Mouse (Mus musculus) intestine, embryonic 16.5 days (tissue): Measurements from ENCODE around the gene Arhgap15. TPM values are rescaled to one million over a fixed set of nuclear protein-coding genes. Genes with fewer than 3 reads are reported as not detected.

Experiments used
- ATAC-seq: fragments of 200-750 bp; cut with Nextera tagmentation; 2 replicates; pipeline ENCODE4 v1.8.0; 2017; ENCODE audit warnings: moderate TSS enrichment, moderate library complexity
- H3K27ac ChIP-seq: fragments of 300-500 bp; sonication (generic); 2 replicates; pipeline ENCODE4 v1.5.1; 2014; ENCODE audit warnings: mild to moderate bottlenecking, low read length
- H3K27me3 ChIP-seq: fragments of 300-500 bp; sonication (generic); replicated peaks from 2 replicates; pipeline ENCODE4 v1.6.1; 2014; ENCODE audit warnings: low read length, control low read depth, mixed read lengths; ENCODE audit not compliant: control insufficient read depth, insufficient read depth
- H3K36me3 ChIP-seq: fragments of 300-500 bp; sonication (generic); 2 replicates; pipeline ENCODE4 v1.6.1; 2014; ENCODE audit warnings: low read length, control low read depth; ENCODE audit not compliant: control insufficient read depth, insufficient read depth
- H3K4me1 ChIP-seq: fragments of 300-500 bp; sonication (generic); 2 replicates; pipeline ENCODE4 v1.6.1; 2014; ENCODE audit warnings: low read length, control low read depth, mixed read lengths; ENCODE audit not compliant: control insufficient read depth, insufficient read depth
- H3K4me2 ChIP-seq: fragments of 300-500 bp; sonication (generic); 2 replicates; pipeline ENCODE4 v1.6.1; 2014; ENCODE audit warnings: low read depth, low read length, control low read depth
- H3K4me3 ChIP-seq: fragments of 300-500 bp; sonication (generic); 2 replicates; pipeline ENCODE4 v1.5.1; 2014; ENCODE audit warnings: mild to moderate bottlenecking, low read length
- H3K9ac ChIP-seq: fragments of 300-500 bp; sonication (generic); 2 replicates; pipeline ENCODE4 v1.6.1; 2014; ENCODE audit warnings: low read depth, low read length
- H3K9me3 ChIP-seq: fragments of 300-500 bp; sonication (generic); 2 replicates; pipeline ENCODE4 v1.6.1; 2016; ENCODE audit warnings: low read length, control low read depth; ENCODE audit not compliant: control insufficient read depth
- WGBS: fragments of 180-500 bp; shearing (Covaris S2); extraction: QIAGEN DNeasy Blood & Tissue Kit; methylation state at CpG from one replicate; pipeline ENCODE4 v1.1.7; 2014; 5-methylcytosine and 5-hydroxymethylcytosine counted together
- polyA plus RNA-seq: library from polyadenylated mRNA; unstranded; fragments of >200 nt; fragmentation: Nextera tagmentation; extraction: Ambion mirVana; gene quantifications from 2 replicates; pipeline ENCODE4 v1.2.1, GENCODE M21; 2015

Arhgap15 gene
- polyA plus RNA-seq, 1 experiment from 2014 or later: 1.2 TPM

DNA sequence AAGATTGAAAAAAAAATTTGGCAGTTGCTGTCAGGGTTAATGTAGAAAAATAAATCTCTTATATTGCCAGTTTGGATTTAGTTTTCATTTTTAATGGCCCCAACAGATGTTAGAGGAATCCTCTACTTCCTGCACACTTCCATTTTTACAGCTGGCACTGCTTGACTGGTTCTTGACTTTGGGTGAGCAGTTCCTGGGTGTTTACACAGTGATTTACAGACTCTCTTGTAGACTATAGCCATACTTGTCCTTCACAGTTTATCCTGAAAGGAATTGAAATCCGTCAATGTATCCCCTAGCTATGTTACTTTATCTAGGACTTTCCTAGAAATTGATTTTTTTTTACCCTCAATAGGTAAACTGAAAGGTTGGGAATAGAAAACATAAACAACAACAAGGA lies 261.6 kb downstream of the Arhgap15 start:
- H3K4me3 ChIP-seq: no peak overlapping the region
- H3K4me1 ChIP-seq: no peaks in the 10 kb centered on the region
- no peak overlapping the region for H3K27ac ChIP-seq
- WGBS: 54% methylated on average over 1 of the region's 1 CpGs
- H3K9me3 ChIP-seq: no peaks in the 10 kb centered on the region
- H3K4me2 ChIP-seq: no peak overlapping the region
- H3K27me3 ChIP-seq: no peaks in the 10 kb centered on the region
- ATAC-seq: no peak
- H3K9ac ChIP-seq: no peak overlapping the region
- no peaks in the 10 kb centered on the region for H3K36me3 ChIP-seq

DNA sequence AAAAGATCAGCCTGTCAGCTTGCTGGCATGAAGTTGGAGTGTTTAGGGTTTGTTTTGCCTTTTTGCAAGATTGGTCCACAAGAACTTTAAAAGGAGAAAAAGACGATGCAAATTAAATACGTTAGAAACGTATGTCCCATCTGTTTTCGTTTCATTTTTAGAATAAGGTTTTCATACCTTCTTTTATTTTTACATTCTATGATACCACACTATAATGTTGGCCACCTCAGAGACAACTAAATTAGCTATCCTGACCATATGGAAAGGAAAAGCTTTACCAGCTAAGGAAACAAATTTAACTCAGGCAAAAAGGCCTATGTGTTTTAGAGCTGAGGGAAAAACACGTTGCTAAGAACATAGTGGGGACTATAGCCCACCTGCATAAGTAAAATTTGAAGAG lies 264.8 kb downstream of the Arhgap15 start:
- no peak for ATAC-seq
- no peak overlapping the region for H3K9ac ChIP-seq
- H3K9me3 ChIP-seq: no peaks in the 10 kb centered on the region
- H3K27ac ChIP-seq: no peak overlapping the region
- H3K4me1 ChIP-seq: no peaks in the 10 kb centered on the region
- no peaks in the 10 kb centered on the region for H3K27me3 ChIP-seq
- no peaks in the 10 kb centered on the region for H3K36me3 ChIP-seq
- H3K4me3 ChIP-seq: no peak overlapping the region
- H3K4me2 ChIP-seq: no peak overlapping the region
- 93% methylated on average over 5 of the region's 5 CpGs for WGBS

DNA sequence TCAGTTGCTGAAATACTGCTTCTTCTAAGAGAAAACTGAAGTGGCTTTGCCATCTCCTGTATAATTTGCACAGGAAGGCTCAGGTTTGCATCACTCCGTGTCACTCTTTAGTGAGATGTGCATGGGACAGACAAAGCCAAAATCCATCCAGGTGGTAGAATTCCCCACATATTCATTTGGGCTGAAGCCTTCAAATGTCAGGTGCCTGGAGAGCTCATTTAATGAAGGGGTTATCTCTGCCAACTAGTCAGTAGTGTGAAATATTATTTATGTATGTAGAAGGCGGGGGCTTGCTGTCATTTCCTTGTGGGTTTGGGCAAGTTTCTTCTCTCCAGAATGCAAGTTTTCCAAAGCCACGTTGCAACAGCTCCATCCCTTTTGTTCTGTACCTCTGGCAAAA lies 268.1 kb downstream of the Arhgap15 start:
- H3K4me3 ChIP-seq: no peak overlapping the region
- 81% methylated on average over 3 of the region's 3 CpGs for WGBS

DNA sequence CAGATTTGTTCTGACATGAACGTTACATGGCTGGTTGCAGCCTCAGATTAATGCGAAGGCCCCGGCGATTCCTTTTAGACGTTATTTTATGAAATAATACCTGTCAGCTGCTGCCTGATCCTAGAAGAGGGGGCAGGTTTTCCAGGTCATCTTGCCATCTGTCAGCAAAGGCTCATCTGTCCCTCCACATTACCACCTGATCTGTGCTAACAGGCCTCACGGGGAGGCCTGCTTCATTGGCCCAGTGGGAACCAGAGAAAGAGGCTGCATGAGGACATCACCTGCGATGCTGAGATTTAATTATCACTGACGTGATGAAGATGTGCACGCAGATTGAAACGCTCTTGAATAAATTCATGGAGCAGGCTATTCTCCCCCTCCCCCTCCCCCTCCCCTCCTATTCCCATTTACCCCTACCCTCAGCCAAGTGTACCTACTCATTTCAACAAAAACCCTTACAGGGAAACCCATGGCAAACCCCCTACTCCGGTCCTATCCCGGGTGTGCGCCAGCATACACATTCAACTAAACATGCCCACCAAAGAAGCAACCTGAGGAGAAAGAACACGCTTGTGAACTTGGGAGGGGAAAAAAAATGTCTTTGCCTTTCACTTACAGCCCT lies 268.9 kb downstream of the Arhgap15 start:
- Histone ChIP-seq H3K4me3 (no peak overlapping the region), H3K4me1 (no peaks in the 10 kb centered on the region), H3K4me2 (no peak overlapping the region), H3K36me3 (no peaks in the 10 kb centered on the region), H3K27me3 (no peaks in the 10 kb centered on the region), H3K27ac (no peak overlapping the region), H3K9me3 (no peaks in the 10 kb centered on the region), H3K9ac (no peak overlapping the region)
- no peak for ATAC-seq
- WGBS: 85% methylated on average over 14 of the region's 14 CpGs

More for the DNA sequence above, 268.1 kb downstream of the Arhgap15 start:
- H3K9ac ChIP-seq: no peak overlapping the region
- no peaks in the 10 kb centered on the region for H3K36me3 ChIP-seq
- no peaks in the 10 kb centered on the region for H3K27me3 ChIP-seq
- no peak for ATAC-seq
- H3K9me3 ChIP-seq: no peaks in the 10 kb centered on the region
- H3K4me2 ChIP-seq: no peak overlapping the region
- H3K4me1 ChIP-seq: no peaks in the 10 kb centered on the region
- no peak overlapping the region for H3K27ac ChIP-seq

DNA sequence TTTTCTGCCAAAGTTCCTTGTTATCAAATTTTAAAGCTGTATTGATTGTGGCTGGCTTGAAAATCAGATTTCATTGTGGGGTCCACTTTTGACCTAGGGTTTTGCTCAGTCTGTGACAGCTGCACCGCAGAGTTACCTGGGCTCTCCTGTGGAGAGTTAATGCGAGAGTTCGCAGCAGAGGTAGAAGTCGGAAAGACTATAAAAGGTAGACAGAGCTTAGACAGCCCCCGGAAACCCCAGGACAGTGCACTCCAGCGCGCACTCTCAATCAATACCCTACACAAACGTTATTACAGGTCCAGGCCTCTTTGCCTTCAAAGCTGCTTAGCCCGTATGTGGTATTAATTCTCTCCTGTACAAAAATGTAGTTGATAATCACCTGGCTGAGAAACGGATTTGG lies 269.4 kb downstream of the Arhgap15 start:
- H3K27me3 ChIP-seq: no peaks in the 10 kb centered on the region
- ATAC-seq: no peak
- H3K36me3 ChIP-seq: no peaks in the 10 kb centered on the region
- no peaks in the 10 kb centered on the region for H3K4me1 ChIP-seq
- WGBS: 63% methylated on average over 10 of the region's 10 CpGs
- no peaks in the 10 kb centered on the region for H3K9me3 ChIP-seq
- H3K4me3 ChIP-seq: no peak overlapping the region
- H3K4me2 ChIP-seq: no peak overlapping the region
- no peak overlapping the region for H3K9ac ChIP-seq
- no peak overlapping the region for H3K27ac ChIP-seq

DNA sequence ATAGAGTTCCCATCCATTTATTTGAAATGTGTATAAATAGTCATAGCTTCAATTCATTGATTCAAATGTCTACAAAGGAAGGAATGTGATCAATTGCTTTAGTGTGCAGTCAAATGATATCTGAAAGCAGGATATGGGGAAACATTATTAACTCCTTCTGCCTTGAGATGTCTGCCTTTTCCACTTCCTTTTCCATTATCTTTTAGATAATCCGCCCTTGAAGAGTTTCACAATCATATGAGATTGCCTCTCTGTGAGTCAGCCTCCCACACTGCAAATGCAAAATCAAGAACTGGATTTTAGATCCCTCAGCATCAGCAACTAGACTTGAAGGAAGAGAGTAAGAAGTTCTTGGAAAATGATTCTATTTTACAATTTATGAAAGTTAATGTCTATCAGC lies 276.1 kb downstream of the Arhgap15 start:
- no peak overlapping the region for H3K4me3 ChIP-seq
- WGBS: 65% methylated on average over 1 of the region's 1 CpGs
- no peak overlapping the region for H3K27ac ChIP-seq
- ATAC-seq: no peak
- no peak overlapping the region for H3K9ac ChIP-seq
- H3K4me2 ChIP-seq: no peak overlapping the region
- H3K4me1 ChIP-seq: no peaks in the 10 kb centered on the region
- H3K9me3 ChIP-seq: no peaks in the 10 kb centered on the region
- H3K36me3 ChIP-seq: no peaks in the 10 kb centered on the region
- H3K27me3 ChIP-seq: no peaks in the 10 kb centered on the region

DNA sequence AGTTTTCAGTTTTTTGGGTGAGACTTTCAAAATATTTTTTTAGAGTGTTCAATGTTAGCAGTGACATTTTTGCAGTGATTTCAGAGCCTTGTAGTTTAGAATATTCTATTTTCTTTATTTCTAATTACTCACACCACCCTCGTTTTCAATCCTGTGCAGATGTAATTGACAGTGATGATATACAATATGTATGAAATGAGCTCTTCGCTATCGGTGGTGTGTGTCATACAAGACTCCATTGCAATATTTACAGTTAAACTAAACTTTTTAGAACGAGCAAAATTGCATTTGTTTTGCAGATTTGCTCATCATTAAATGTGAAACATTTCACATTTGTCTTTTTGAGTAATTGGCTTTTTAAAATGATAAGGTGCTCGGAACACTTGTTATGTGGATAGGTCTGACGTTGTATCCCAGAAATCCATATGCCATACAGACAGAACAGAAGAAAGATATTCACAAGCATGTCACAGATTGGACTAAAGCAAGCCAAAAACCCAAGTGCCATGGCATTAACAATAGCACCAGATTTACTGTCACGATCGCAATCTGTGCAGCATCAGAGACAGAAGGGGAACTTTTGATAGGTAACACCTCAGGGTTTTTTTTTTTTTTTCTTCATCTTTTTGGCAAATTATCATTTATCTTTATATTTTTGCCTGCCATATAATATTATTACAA lies 280.6 kb downstream of the Arhgap15 start:
- no peak overlapping the region for H3K27ac ChIP-seq

DNA sequence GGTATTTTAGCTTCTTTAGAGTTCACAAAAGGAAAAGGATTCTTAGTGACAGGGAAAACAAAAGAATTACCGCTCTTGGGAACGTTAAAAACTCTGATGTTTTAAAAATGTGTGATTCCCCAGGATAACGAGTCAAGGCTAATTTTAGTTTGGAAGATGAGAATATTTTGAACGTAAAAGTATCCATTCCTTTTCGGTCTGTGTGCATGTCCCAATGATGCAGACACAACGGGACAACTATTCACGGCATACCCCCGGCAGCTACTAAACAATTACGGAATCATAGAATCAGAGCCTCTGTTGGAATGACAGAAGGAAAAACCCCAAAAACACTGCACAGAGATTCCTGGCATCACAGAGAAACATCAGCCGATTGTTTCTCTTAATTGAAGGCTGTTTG lies 281.2 kb downstream of the Arhgap15 start:
- H3K9me3 ChIP-seq: no peaks in the 10 kb centered on the region
- no peaks in the 10 kb centered on the region for H3K27me3 ChIP-seq
- H3K36me3 ChIP-seq: no peaks in the 10 kb centered on the region
- H3K9ac ChIP-seq: no peak overlapping the region
- no peaks in the 10 kb centered on the region for H3K4me1 ChIP-seq
- 86% methylated on average over 10 of the region's 10 CpGs for WGBS
- no peak overlapping the region for H3K27ac ChIP-seq
- ATAC-seq: no peak
- H3K4me3 ChIP-seq: no peak overlapping the region
- no peak overlapping the region for H3K4me2 ChIP-seq

More for the DNA sequence above, 280.6 kb downstream of the Arhgap15 start:
- 83% methylated on average over 8 of the region's 8 CpGs for WGBS
- Histone ChIP-seq H3K36me3 (no peaks in the 10 kb centered on the region), H3K9ac (no peak overlapping the region), H3K4me2 (no peak overlapping the region), H3K4me3 (no peak overlapping the region), H3K27me3 (no peaks in the 10 kb centered on the region), H3K9me3 (no peaks in the 10 kb centered on the region), H3K4me1 (no peaks in the 10 kb centered on the region)
- ATAC-seq: no peak

DNA sequence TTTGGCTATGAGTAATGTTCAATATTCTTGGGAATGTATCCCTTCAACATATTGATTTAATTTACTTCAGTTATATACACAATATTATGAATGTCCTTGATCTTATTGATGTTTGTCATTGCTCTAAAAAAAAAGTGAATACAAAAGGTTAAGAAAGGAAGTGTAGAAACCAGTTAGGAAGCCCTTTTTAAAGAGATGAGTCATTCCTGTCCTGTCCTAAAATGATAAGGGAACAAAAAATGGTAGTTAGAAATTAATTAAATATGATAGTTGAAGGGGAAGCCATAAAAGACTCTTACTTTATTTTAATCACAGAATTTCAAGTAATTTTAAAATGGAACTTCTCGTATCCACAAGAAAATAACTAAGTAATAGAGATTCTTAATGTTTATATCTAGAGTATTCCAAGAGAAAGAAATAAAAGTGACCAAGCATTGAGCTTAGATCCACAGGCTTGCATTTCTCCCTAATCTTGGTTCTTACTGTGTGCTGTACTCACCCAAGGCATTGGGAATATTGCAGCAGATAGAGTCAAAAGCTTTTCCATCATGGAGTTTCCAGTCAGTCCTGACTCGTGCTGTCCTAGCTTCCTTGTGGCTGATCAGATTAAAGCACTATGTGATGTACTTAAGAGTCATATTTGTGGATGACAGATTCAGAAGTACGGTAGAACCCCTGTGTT lies 291.0 kb downstream of the Arhgap15 start:
- Histone ChIP-seq H3K9ac (no peak overlapping the region), H3K4me2 (no peak overlapping the region), H3K27me3 (no peaks in the 10 kb centered on the region), H3K36me3 (no peaks in the 10 kb centered on the region), H3K27ac (no peak overlapping the region), H3K9me3 (no peaks in the 10 kb centered on the region), H3K4me1 (no peaks in the 10 kb centered on the region), H3K4me3 (no peak overlapping the region)
- WGBS: 76% methylated on average over 3 of the region's 3 CpGs
- ATAC-seq: no peak
